Mouse (Mus musculus) macrophage (primary cell): ENCODE measurements around the gene Ttc28. TPM values are rescaled to one million over a fixed set of nuclear protein-coding genes. Genes with fewer than 3 reads are reported as not detected.

Source experiments
- H3K27ac ChIP-seq: fragments of 350-480 bp; formaldehyde crosslinking; 2 replicates; pipeline ENCODE4 v1.9.0; 2021
- H3K36me3 ChIP-seq: fragments of 350-480 bp; formaldehyde crosslinking; 2 replicates; pipeline ENCODE4 v1.9.0; 2021; ENCODE audit errors: inconsistent target
- H3K4me3 ChIP-seq: fragments of 350-480 bp; formaldehyde crosslinking; 2 replicates; pipeline ENCODE4 v1.9.0; 2021; ENCODE audit errors: inconsistent target
- H3K79me2 ChIP-seq: fragments of 350-480 bp; formaldehyde crosslinking; 2 replicates; pipeline ENCODE4 v1.9.0; 2021; ENCODE audit errors: inconsistent target
- WGBS: methylation state at CpG from one replicate; pipeline ENCODE4 v1.1.7; 2026; ENCODE audit warnings: inconsistent platforms; ENCODE audit not compliant: missing documents; 5-methylcytosine and 5-hydroxymethylcytosine counted together
- polyA plus RNA-seq: library from polyadenylated mRNA; stranded (reverse); fragments of 250-400 nt; gene quantifications from 3 replicates; pipeline ENCODE4 v1.2.4, GENCODE M21; 2018; ENCODE audit warnings: inconsistent platforms

The Ttc28 gene
- polyA plus RNA-seq, 1 experiment from 2014 or later, result 0.77 TPM

GRCm38 (mm10) chr5:111049584-111049983 lies 170.0 kb downstream of the Ttc28 start:
- 5% methylated on average over 4 of the region's 4 CpGs for WGBS
- Histone ChIP-seq H3K79me2 (no peaks in the 10 kb centered on the region), H3K27ac (no peak overlapping the region), H3K36me3 (no peaks in the 10 kb centered on the region), H3K4me3 (no peak overlapping the region)

GRCm38 (mm10) chr5:111050135-111050534 lies 170.5 kb downstream of the Ttc28 start:
- Histone ChIP-seq H3K4me3 (no peak overlapping the region), H3K27ac (no peak overlapping the region), H3K36me3 (no peaks in the 10 kb centered on the region), H3K79me2 (no peaks in the 10 kb centered on the region)
- WGBS, result 79% methylated on average over 9 of the region's 9 CpGs

- Histone ChIP-seq H3K36me3 (no peaks in the 10 kb centered on the region), H3K79me2 (no peaks in the 10 kb centered on the region), H3K27ac (no peak overlapping the region), H3K4me3 (no peak overlapping the region)
- WGBS, result 97% methylated on average over 9 of the region's 9 CpGs
Observed at GRCm38 (mm10) chr5:111054380-111054779, 174.8 kb downstream of the Ttc28 start.

- no peak overlapping the region for H3K27ac ChIP-seq
- H3K79me2 ChIP-seq, result no peaks in the 10 kb centered on the region
- no peak overlapping the region for H3K4me3 ChIP-seq
- WGBS, result 92% methylated on average over 16 of the region's 17 CpGs
- no peaks in the 10 kb centered on the region for H3K36me3 ChIP-seq
Observed at GRCm38 (mm10) chr5:111054848-111055428, 175.3 kb downstream of the Ttc28 start.

- H3K27ac ChIP-seq, result no peak overlapping the region
- 77% methylated on average over 6 of the region's 8 CpGs for WGBS
- H3K36me3 ChIP-seq, result no peaks in the 10 kb centered on the region
- no peaks in the 10 kb centered on the region for H3K79me2 ChIP-seq
- no peak overlapping the region for H3K4me3 ChIP-seq
Observed at GRCm38 (mm10) chr5:111055507-111055906, 175.9 kb downstream of the Ttc28 start.

- WGBS, result 59% methylated on average over 4 of the region's 7 CpGs
- Histone ChIP-seq H3K79me2 (no peaks in the 10 kb centered on the region), H3K27ac (no peak overlapping the region), H3K36me3 (no peaks in the 10 kb centered on the region), H3K4me3 (no peak overlapping the region)
Observed at GRCm38 (mm10) chr5:111057084-111057483, 177.5 kb downstream of the Ttc28 start.

- 10% methylated on average over 22 of the region's 22 CpGs for WGBS
- H3K4me3 ChIP-seq, result no peak overlapping the region
- H3K27ac ChIP-seq, result no peak overlapping the region
- H3K79me2 ChIP-seq, result no peaks in the 10 kb centered on the region
- no peaks in the 10 kb centered on the region for H3K36me3 ChIP-seq
Observed at GRCm38 (mm10) chr5:111058401-111059139, 179.0 kb downstream of the Ttc28 start.

GRCm38 (mm10) chr5:111059140-111059921 lies 179.7 kb downstream of the Ttc28 start:
- no peaks in the 10 kb centered on the region for H3K36me3 ChIP-seq
- 5% methylated on average over 11 of the region's 11 CpGs for WGBS
- no peaks in the 10 kb centered on the region for H3K79me2 ChIP-seq
- no peak overlapping the region for H3K4me3 ChIP-seq
- no peak overlapping the region for H3K27ac ChIP-seq

GRCm38 (mm10) chr5:111060246-111060745 lies 180.7 kb downstream of the Ttc28 start:
- Histone ChIP-seq H3K79me2 (no peaks in the 10 kb centered on the region), H3K27ac (no peak overlapping the region), H3K36me3 (no peaks in the 10 kb centered on the region), H3K4me3 (no peak overlapping the region)
- 85% methylated on average over 6 of the region's 6 CpGs for WGBS

GRCm38 (mm10) chr5:111063155-111063554 lies 183.6 kb downstream of the Ttc28 start:
- H3K79me2 ChIP-seq, result no peaks in the 10 kb centered on the region
- H3K36me3 ChIP-seq, result no peaks in the 10 kb centered on the region
- no peak overlapping the region for H3K27ac ChIP-seq
- no peak overlapping the region for H3K4me3 ChIP-seq
- WGBS, result 86% methylated on average over 3 of the region's 3 CpGs

- Histone ChIP-seq H3K36me3 (no peaks in the 10 kb centered on the region), H3K27ac (no peak overlapping the region), H3K79me2 (no peaks in the 10 kb centered on the region), H3K4me3 (no peak overlapping the region)
- 92% methylated on average over 3 of the region's 3 CpGs for WGBS
Observed at GRCm38 (mm10) chr5:111063991-111064390, 184.4 kb downstream of the Ttc28 start.

- 100% methylated on average over 4 of the region's 4 CpGs for WGBS
- H3K4me3 ChIP-seq, result no peak overlapping the region
- H3K79me2 ChIP-seq, result no peaks in the 10 kb centered on the region
Observed at GRCm38 (mm10) chr5:111065770-111066169, 186.2 kb downstream of the Ttc28 start.

GRCm38 (mm10) chr5:111069503-111069902 lies 189.9 kb downstream of the Ttc28 start:
- no peaks in the 10 kb centered on the region for H3K36me3 ChIP-seq
- H3K27ac ChIP-seq, result no peak overlapping the region
- 95% methylated on average over 5 of the region's 5 CpGs for WGBS
- no peak overlapping the region for H3K4me3 ChIP-seq
- no peaks in the 10 kb centered on the region for H3K79me2 ChIP-seq

More at GRCm38 (mm10) chr5:111065770-111066169, 186.2 kb downstream of the Ttc28 start:
- H3K36me3 ChIP-seq, result no peaks in the 10 kb centered on the region
- H3K27ac ChIP-seq, result no peak overlapping the region

GRCm38 (mm10) chr5:111069931-111070330 lies 190.3 kb downstream of the Ttc28 start:
- Histone ChIP-seq H3K36me3 (no peaks in the 10 kb centered on the region), H3K4me3 (no peak overlapping the region), H3K79me2 (no peaks in the 10 kb centered on the region), H3K27ac (no peak overlapping the region)
- 83% methylated on average over 5 of the region's 5 CpGs for WGBS

- Histone ChIP-seq H3K36me3 (no peaks in the 10 kb centered on the region), H3K4me3 (no peak overlapping the region), H3K27ac (no peak overlapping the region), H3K79me2 (no peaks in the 10 kb centered on the region)
- WGBS, result 90% methylated on average over 6 of the region's 6 CpGs
Observed at GRCm38 (mm10) chr5:111070361-111070760, 190.8 kb downstream of the Ttc28 start.
